12 mouse cellular contexts compared by ENCODE assay signal in genomic region chr11:118751879-118752616, GRCm38 (mm10).
DNase-seq lines count a peak whose midpoint lies in the region; ATAC-seq lines count a peak whose summit lies in the region.
"Had no signal": no experiment of that assay in that cellular context is flagged by ENCODE, and none has a peak within 500 bp of the region (broad histone marks: within the 10 kb centered on the region; RNA-seq: fewer than 3 reads in every experiment).

No protein-coding gene starts in this region.

- peaks cover under 1% of the 10 kb centered on the region; the same call in 1 of the 2 replicates for H3K27me3 ChIP-seq in midbrain, embryonic 10.5 days (ENCODE audit: low read depth, poor library complexity, severe bottlenecking)
- H3K27me3 ChIP-seq in midbrain, embryonic 14.5 days (ENCODE audit: control insufficient read depth, insufficient read depth, low read length) = no peaks in the 10 kb centered on the region
- H3K27me3 ChIP-seq in hindbrain, embryonic 13.5 days = no peaks in the 10 kb centered on the region
- H3K27me3 ChIP-seq: intestine, embryonic 15.5 days had no signal

- H3K27ac ChIP-seq in midbrain, embryonic 10.5 days (replicated peaks) = peak overlapping the region; percentile 29
- no peak overlapping the region; the same call in 1 of the 2 replicates for H3K27ac ChIP-seq in midbrain, embryonic 14.5 days (replicated peaks; ENCODE audit: low read depth, low read length)
- H3K27ac ChIP-seq in hindbrain, embryonic 13.5 days = peak overlapping the region; percentile 80
- H3K27ac ChIP-seq: heart, adult 2 months; intestine, embryonic 15.5 days had no signal

- H3K9ac ChIP-seq in midbrain, embryonic 14.5 days (replicated peaks; ENCODE audit: low read length) = no peak overlapping the region
- no peak overlapping the region for H3K9ac ChIP-seq in hindbrain, embryonic 13.5 days
- H3K9ac ChIP-seq: intestine, embryonic 15.5 days had no signal

- 73% methylated on average over 7 of the region's 7 CpGs for WGBS in midbrain, embryonic 10.5 days
- WGBS in midbrain, embryonic 14.5 days = 54% methylated on average over 7 of the region's 7 CpGs
- WGBS in hindbrain, embryonic 13.5 days = 52% methylated on average over 7 of the region's 7 CpGs

- no peak for DNase-seq in midbrain, embryonic 10.5 days (ENCODE audit: low spot score)
- no peak for DNase-seq in midbrain, embryonic 14.5 days
- DNase-seq in cerebellum, postnatal 10 days = peak; percentile 84 to 87
- DNase-seq in retina, embryonic 14.5 days (ENCODE audit: low spot score) = peak; percentile 48
- DNase-seq in kidney, adult 18-20 months = no peak
- no peak for DNase-seq in left cerebral cortex, postnatal 25 days (ENCODE audit: low spot score in 2 of 2)
- DNase-seq: adrenal gland, postnatal 14 days; heart, adult 2 months; lung, adult 18-20 months; right cerebral cortex, postnatal 25 days had no signal

- no peaks in the 10 kb centered on the region for H3K9me3 ChIP-seq in midbrain, embryonic 10.5 days (replicated peaks)
- no peaks in the 10 kb centered on the region for H3K9me3 ChIP-seq in midbrain, embryonic 14.5 days (ENCODE audit: control insufficient read depth, low read length)
- no peaks in the 10 kb centered on the region for H3K9me3 ChIP-seq in hindbrain, embryonic 13.5 days
- H3K9me3 ChIP-seq: intestine, embryonic 15.5 days had no signal

- H3K4me2 ChIP-seq in midbrain, embryonic 14.5 days (ENCODE audit: low read length) = no peak overlapping the region
- no peak overlapping the region for H3K4me2 ChIP-seq in hindbrain, embryonic 13.5 days
- H3K4me2 ChIP-seq: intestine, embryonic 15.5 days had no signal

- H3K4me1 ChIP-seq in midbrain, embryonic 10.5 days = peaks cover 27% of the 10 kb centered on the region
- peaks cover 30% of the 10 kb centered on the region for H3K4me1 ChIP-seq in midbrain, embryonic 14.5 days (ENCODE audit: control insufficient read depth, insufficient read depth, low read length)
- peaks cover 78% of the 10 kb centered on the region for H3K4me1 ChIP-seq in hindbrain, embryonic 13.5 days (replicated peaks)
- H3K4me1 ChIP-seq: intestine, embryonic 15.5 days had no signal

- no peaks in the 10 kb centered on the region for H3K36me3 ChIP-seq in midbrain, embryonic 10.5 days
- H3K36me3 ChIP-seq in midbrain, embryonic 14.5 days (ENCODE audit: control insufficient read depth, insufficient read depth, low read length) = no peaks in the 10 kb centered on the region
- H3K36me3 ChIP-seq in hindbrain, embryonic 13.5 days = no peaks in the 10 kb centered on the region
- H3K36me3 ChIP-seq: intestine, embryonic 15.5 days had no signal

- no peak overlapping the region for H3K4me3 ChIP-seq in midbrain, embryonic 10.5 days
- H3K4me3 ChIP-seq in midbrain, embryonic 14.5 days (replicated peaks; ENCODE audit: low read depth, low read length) = no peak overlapping the region
- H3K4me3 ChIP-seq in hindbrain, embryonic 13.5 days = no peak overlapping the region
- H3K4me3 ChIP-seq: heart, adult 2 months; intestine, embryonic 15.5 days had no signal

- ATAC-seq in midbrain, embryonic 14.5 days (ENCODE audit: low FRiP score, low TSS enrichment) = no peak
- ATAC-seq in hindbrain, embryonic 13.5 days (ENCODE audit: low FRiP score) = peak; percentile 62
- ATAC-seq: intestine, embryonic 15.5 days had no signal

- intact Hi-C loops in left cerebral cortex, postnatal 25 days (cut with DNase I) = no loop called here

Comparison
In these comparisons a context has a peak if more than half of its experiments do, and no peak if none do; other contexts are left out.
1. DNase-seq: peak in cerebellum, postnatal 10 days (2 of 2) and retina, embryonic 14.5 days (single experiment); none in midbrain, embryonic 10.5 days (single experiment), midbrain, embryonic 14.5 days (single experiment), kidney, adult 18-20 months (single experiment) and left cerebral cortex, postnatal 25 days (0 of 2).